Mouse (Mus musculus) stomach, embryonic 14.5 days (tissue): ENCODE measurements around the gene Mmp25. TPM values are rescaled to one million over a fixed set of nuclear protein-coding genes. Genes with fewer than 3 reads are reported as not detected.

Experiments used
- ATAC-seq: fragments of 200-750 bp; cut with Nextera tagmentation; 2 replicates; pipeline ENCODE4 v1.8.0; 2017; ENCODE audit warnings: low read depth, moderate TSS enrichment; ENCODE audit not compliant: insufficient number of reproducible peaks, insufficient read depth, low FRiP score
- H3K27ac ChIP-seq: fragments of 300-500 bp; sonication (generic); 2 replicates; pipeline ENCODE4 v1.5.1; 2014; ENCODE audit warnings: mild to moderate bottlenecking, low read length, moderate library complexity, mixed read lengths
- H3K27me3 ChIP-seq: fragments of 300-500 bp; sonication (generic); 2 replicates; pipeline ENCODE4 v1.6.1; 2014; ENCODE audit warnings: low read length, control low read depth, mixed read lengths; ENCODE audit not compliant: control insufficient read depth, insufficient read depth
- H3K36me3 ChIP-seq: fragments of 300-500 bp; sonication (generic); 2 replicates; pipeline ENCODE4 v1.6.1; 2014; ENCODE audit warnings: mild to moderate bottlenecking, control low read depth, low read length, moderate library complexity, mixed read lengths; ENCODE audit not compliant: control insufficient read depth, insufficient read depth
- H3K4me1 ChIP-seq: fragments of 300-500 bp; sonication (generic); 2 replicates; pipeline ENCODE4 v1.6.1; 2014; ENCODE audit warnings: low read length, control low read depth, mixed read lengths; ENCODE audit not compliant: control insufficient read depth, insufficient read depth
- H3K4me2 ChIP-seq: fragments of 300-500 bp; sonication (generic); replicated peaks from 2 replicates; pipeline ENCODE4 v1.6.1; 2014; ENCODE audit warnings: low read depth, low read length, control low read depth
- H3K4me3 ChIP-seq: fragments of 300-500 bp; sonication (generic); 2 replicates; pipeline ENCODE4 v1.5.1; 2014; ENCODE audit warnings: low read depth, low read length, control low read depth
- H3K9ac ChIP-seq: fragments of 300-500 bp; sonication (generic); replicated peaks from 2 replicates; pipeline ENCODE4 v1.6.1; 2014; ENCODE audit warnings: low read depth, mild to moderate bottlenecking, control low read depth, low read length, moderate library complexity, mixed read lengths
- H3K9me3 ChIP-seq: fragments of 300-500 bp; sonication (generic); 2 replicates; pipeline ENCODE4 v1.6.1; 2016; ENCODE audit warnings: low read depth, low read length, control low read depth; ENCODE audit not compliant: control insufficient read depth
- WGBS: fragments of 180-500 bp; shearing (Covaris S2); extraction: QIAGEN DNeasy Blood & Tissue Kit; methylation state at CpG from one replicate; pipeline ENCODE4 v1.1.7; 2014; 5-methylcytosine and 5-hydroxymethylcytosine counted together
- polyA plus RNA-seq: library from polyadenylated mRNA; unstranded; fragments of >200 nt; fragmentation: Nextera tagmentation; extraction: Ambion mirVana; gene quantifications from 2 replicates; pipeline ENCODE4 v1.2.1, GENCODE M21; 2014

Gene Mmp25
- polyA plus RNA-seq, 1 experiment from 2014 or later: 0.74 TPM

- H3K4me2 ChIP-seq: no peak overlapping the region
- H3K27ac ChIP-seq: no peak overlapping the region
- no peak for ATAC-seq
- no peak overlapping the region for H3K9ac ChIP-seq
- H3K36me3 ChIP-seq: no peaks in the 10 kb centered on the region
- H3K4me3 ChIP-seq: no peak overlapping the region
- no peaks in the 10 kb centered on the region for H3K27me3 ChIP-seq
- no peaks in the 10 kb centered on the region for H3K9me3 ChIP-seq
- 63% methylated on average over 7 of the region's 7 CpGs for whole genome bisulfite sequencing
- no peaks in the 10 kb centered on the region for H3K4me1 ChIP-seq
Observed at GRCm38 (mm10) chr17:23620351-23620750, 24.7 kb downstream of the Mmp25 start.

- ATAC-seq: no peak
- no peak overlapping the region for H3K27ac ChIP-seq
- no peak overlapping the region for H3K4me3 ChIP-seq
- H3K36me3 ChIP-seq: no peaks in the 10 kb centered on the region
- no peaks in the 10 kb centered on the region for H3K4me1 ChIP-seq
- whole genome bisulfite sequencing: 30% methylated on average over 9 of the region's 9 CpGs
- no peaks in the 10 kb centered on the region for H3K27me3 ChIP-seq
- H3K9me3 ChIP-seq: no peaks in the 10 kb centered on the region
- no peak overlapping the region for H3K4me2 ChIP-seq
- H3K9ac ChIP-seq: no peak overlapping the region
Observed at GRCm38 (mm10) chr17:23617087-23617486, 28.0 kb downstream of the Mmp25 start.

- no peak overlapping the region for H3K27ac ChIP-seq
- 79% methylated on average over 28 of the region's 28 CpGs for WGBS
- no peaks in the 10 kb centered on the region for H3K9me3 ChIP-seq
- peak; percentile 73; the same call in 1 of the 2 replicates for ATAC-seq
- H3K27me3 ChIP-seq: no peaks in the 10 kb centered on the region
- H3K36me3 ChIP-seq: no peaks in the 10 kb centered on the region
- no peak overlapping the region for H3K9ac ChIP-seq
- no peaks in the 10 kb centered on the region for H3K4me1 ChIP-seq
- no peak overlapping the region for H3K4me3 ChIP-seq
- H3K4me2 ChIP-seq: no peak overlapping the region
Observed at GRCm38 (mm10) chr17:23610361-23610800, 34.7 kb downstream of the Mmp25 start.

- no peaks in the 10 kb centered on the region for H3K9me3 ChIP-seq
- H3K27ac ChIP-seq: no peak overlapping the region
- H3K4me3 ChIP-seq: no peak overlapping the region
- H3K27me3 ChIP-seq: no peaks in the 10 kb centered on the region
- 92% methylated on average over 24 of the region's 24 CpGs for WGBS
- no peaks in the 10 kb centered on the region for H3K4me1 ChIP-seq
- H3K9ac ChIP-seq: no peak overlapping the region
- H3K36me3 ChIP-seq: no peaks in the 10 kb centered on the region
- ATAC-seq: no peak
- H3K4me2 ChIP-seq: no peak overlapping the region
Observed at GRCm38 (mm10) chr17:23609612-23610011, 35.5 kb downstream of the Mmp25 start.

- no peak overlapping the region for H3K4me2 ChIP-seq
- no peak for ATAC-seq
- H3K27ac ChIP-seq: no peak overlapping the region
- 82% methylated on average over 8 of the region's 8 CpGs for WGBS
- H3K4me3 ChIP-seq: no peak overlapping the region
- H3K27me3 ChIP-seq: no peaks in the 10 kb centered on the region
- H3K9me3 ChIP-seq: no peaks in the 10 kb centered on the region
- no peaks in the 10 kb centered on the region for H3K36me3 ChIP-seq
- H3K9ac ChIP-seq: no peak overlapping the region
- H3K4me1 ChIP-seq: no peaks in the 10 kb centered on the region
Observed at GRCm38 (mm10) chr17:23605220-23605619, 39.9 kb downstream of the Mmp25 start.

DNA sequence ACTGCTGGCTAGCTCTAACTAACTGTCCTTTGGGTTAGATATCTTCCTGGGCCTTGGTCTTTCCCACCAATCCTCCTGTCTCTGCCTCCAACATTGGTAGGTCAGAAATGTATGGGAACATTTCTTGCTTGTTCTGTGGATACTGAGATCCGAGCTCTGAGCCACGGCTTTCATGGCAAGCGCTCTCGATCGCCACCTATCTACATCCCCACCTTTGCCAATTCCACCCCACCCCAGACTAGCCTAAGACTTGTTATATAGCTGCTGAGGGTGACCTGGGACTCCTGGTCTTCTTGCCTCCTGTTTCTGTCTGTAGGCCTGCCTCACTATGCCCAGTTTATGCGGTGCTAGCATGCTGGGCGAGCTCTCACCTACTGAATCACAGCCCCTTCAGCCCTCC, 40.7 kb downstream of the Mmp25 start:
- H3K9ac ChIP-seq: no peak overlapping the region
- H3K9me3 ChIP-seq: no peaks in the 10 kb centered on the region
- no peaks in the 10 kb centered on the region for H3K4me1 ChIP-seq
- 80% methylated on average over 7 of the region's 7 CpGs for WGBS
- H3K4me2 ChIP-seq: no peak overlapping the region
- H3K27me3 ChIP-seq: no peaks in the 10 kb centered on the region
- no peaks in the 10 kb centered on the region for H3K36me3 ChIP-seq
- no peak for ATAC-seq
- H3K27ac ChIP-seq: no peak overlapping the region
- no peak overlapping the region for H3K4me3 ChIP-seq

GRCm38 (mm10) chr17:23603542-23603941, 41.5 kb downstream of the Mmp25 start:
- Histone ChIP-seq H3K27me3 (no peaks in the 10 kb centered on the region), H3K36me3 (no peaks in the 10 kb centered on the region), H3K9me3 (no peaks in the 10 kb centered on the region), H3K4me2 (no peak overlapping the region), H3K27ac (no peak overlapping the region), H3K4me1 (no peaks in the 10 kb centered on the region), H3K9ac (no peak overlapping the region), H3K4me3 (no peak overlapping the region)
- 71% methylated on average over 2 of the region's 2 CpGs for WGBS
- no peak for ATAC-seq

GRCm38 (mm10) chr17:23603077-23603476, 42.0 kb downstream of the Mmp25 start:
- WGBS: 36% methylated on average over 8 of the region's 8 CpGs
- Histone ChIP-seq H3K4me2 (no peak overlapping the region), H3K27me3 (no peaks in the 10 kb centered on the region), H3K27ac (no peak overlapping the region), H3K4me3 (no peak overlapping the region), H3K36me3 (no peaks in the 10 kb centered on the region), H3K4me1 (no peaks in the 10 kb centered on the region), H3K9ac (no peak overlapping the region), H3K9me3 (no peaks in the 10 kb centered on the region)
- no peak for ATAC-seq

- no peaks in the 10 kb centered on the region for H3K4me1 ChIP-seq
- no peak overlapping the region for H3K9ac ChIP-seq
- H3K4me2 ChIP-seq: no peak overlapping the region
- 35% methylated on average over 10 of the region's 10 CpGs for WGBS
- ATAC-seq: no peak
- no peaks in the 10 kb centered on the region for H3K27me3 ChIP-seq
- no peaks in the 10 kb centered on the region for H3K36me3 ChIP-seq
- H3K4me3 ChIP-seq: no peak overlapping the region
- H3K9me3 ChIP-seq: no peaks in the 10 kb centered on the region
- H3K27ac ChIP-seq: no peak overlapping the region
Observed at GRCm38 (mm10) chr17:23601836-23602585, 43.1 kb downstream of the Mmp25 start.
